Mouse (Mus musculus): ENCODE results near the gene Pxt1. TPM values are rescaled to one million over a fixed set of nuclear protein-coding genes. Genes with fewer than 3 reads are reported as not detected.
"Not testable (repeated sequence)": the region's sequence is repeated elsewhere in the genome, so short reads cannot be mapped to it uniquely, and the experiment has no call there.

Pxt1 gene
- total RNA-seq (2021), result not detected
- long read RNA-seq, experiment 1, result 0 reads
- long read RNA-seq, experiment 2, result 0 reads

DNA sequence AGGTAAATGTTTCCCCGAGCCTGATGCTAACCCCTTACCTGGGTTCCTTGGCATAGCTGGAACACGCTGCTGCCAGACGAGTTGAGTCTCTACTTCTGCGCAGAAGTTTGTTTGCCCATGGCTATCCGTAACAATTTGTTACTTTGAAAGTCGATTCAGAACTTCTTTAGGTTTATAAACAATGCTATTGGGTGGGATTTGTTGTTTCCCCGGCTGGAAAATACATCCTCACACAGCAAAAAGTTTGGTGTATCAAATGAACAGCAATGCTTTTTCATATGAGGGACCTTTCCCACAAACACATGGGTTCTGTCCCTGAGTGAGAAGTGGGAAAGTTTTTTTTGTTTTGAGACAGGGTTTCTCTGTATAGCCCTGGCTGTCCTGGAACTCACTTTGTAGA lies at the start of gene Pxt1:
Gene Pxt1 (minus strand): TSS at position 101 of the 400 bp plus-strand sequence.
- intact Hi-C loops (cut with DNase I), result no loop called here
- DNase-seq (ENCODE audit: low spot score in 2 of 2), result no peak

DNA sequence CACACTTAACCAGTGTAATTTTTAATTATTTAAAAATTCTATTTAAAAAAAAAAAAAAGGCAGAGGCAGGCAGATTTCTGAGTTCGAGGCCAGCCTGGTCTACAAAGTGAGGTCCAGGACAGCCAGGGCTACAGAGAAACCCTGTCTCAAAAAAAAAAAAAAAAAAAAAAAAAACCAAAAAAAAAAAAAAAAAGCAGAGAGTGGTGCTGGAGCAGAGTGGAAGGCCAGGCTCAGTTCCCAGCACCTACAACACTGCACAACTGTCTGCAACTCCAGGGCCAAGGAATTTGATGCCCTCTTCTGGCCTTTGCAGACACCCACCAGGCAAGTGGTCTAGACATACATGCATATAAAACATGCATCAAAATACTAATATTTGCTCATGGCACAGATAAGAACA lies 49.4 kb upstream of the Pxt1 start:
- DNase-seq (ENCODE audit: low spot score in 2 of 2); intact Hi-C loops (cut with DNase I): not testable (repeated sequence)

DNA sequence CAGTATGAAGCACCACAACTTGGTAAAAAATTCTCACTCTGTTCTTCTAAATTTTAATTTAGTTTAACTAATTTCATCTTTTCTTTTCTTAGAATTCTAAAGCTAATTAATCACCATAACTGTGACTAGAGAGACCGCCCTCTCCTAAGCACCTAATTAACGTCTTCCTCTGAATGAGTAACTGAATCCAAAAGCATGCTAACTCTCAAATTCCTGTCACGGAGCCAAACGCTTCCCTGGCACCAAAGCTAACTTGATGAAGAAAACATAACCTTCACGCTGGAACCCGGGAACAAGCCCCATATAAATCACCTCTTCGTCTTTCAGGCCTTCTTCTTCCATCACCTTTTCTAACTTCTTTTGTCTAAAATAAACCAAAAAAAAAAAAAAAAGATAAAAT lies 48.5 kb upstream of the Pxt1 start:
- peak in 1 of 2 experiments; percentile 44 for DNase-seq (ENCODE audit: low spot score in 2 of 2)
- intact Hi-C loops (cut with DNase I), result no loop called here

DNA sequence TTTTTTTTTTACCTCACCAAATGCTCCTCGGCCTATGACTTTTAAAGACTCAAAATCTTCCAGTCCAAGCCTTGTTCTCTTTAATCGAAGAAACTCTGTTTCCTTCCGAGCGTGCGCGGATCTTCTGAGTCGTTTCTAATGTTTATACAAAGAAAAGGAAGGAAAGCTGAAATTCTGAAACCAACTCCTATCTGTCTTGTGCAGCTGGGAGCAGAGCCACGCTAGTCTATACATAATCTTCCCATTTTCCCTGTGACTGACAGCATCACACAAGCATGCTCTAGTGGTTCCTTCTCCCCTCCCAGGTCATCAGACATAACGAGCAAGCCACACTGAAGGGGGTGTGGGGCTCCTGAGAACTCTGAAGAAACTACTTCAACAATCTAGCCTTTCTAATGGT lies 47.6 kb upstream of the Pxt1 start:
- intact Hi-C loops (cut with DNase I), result no loop called here
- DNase-seq (ENCODE audit: low spot score in 2 of 2), result no peak

DNA sequence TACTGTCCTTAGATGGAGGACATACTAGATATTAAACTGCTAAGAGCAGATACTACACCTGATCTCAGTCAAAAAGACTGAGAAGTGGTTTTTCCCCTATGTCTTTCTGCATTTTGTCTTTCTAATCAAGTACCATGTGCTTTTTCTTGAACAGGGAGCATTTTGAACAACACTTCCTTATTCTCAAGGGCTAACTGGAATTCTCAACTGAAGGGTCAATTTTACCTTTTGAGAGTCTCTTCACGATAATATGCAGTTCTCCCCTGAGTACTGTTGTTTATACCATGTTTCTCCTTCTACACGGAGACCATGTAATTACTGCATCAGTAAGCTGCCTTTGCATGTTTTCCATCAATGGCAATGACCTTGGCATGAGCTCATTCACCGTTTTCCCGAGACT lies 46.4 kb upstream of the Pxt1 start:
- intact Hi-C loops (cut with DNase I), result no loop called here
- DNase-seq (ENCODE audit: low spot score in 2 of 2), result no peak

DNA sequence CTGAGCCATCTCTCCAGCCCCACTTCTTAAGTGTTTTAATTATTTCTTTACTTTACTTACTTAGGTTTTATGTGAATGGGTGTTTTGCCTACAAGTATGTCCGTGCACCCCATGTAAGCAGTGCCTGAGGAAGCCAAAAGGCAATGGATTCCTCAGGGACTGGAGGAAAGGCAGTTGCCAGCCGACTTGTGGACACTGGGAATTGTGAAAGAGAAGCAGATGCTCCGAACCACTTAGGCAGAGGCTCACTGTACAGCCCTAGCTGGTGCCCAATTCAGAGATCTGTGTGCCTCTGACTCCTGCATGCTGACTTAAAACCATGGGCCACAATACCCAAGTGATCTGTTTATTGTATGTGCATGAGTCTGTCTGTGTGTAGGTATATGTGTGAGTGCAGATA lies 45.4 kb upstream of the Pxt1 start:
- DNase-seq (ENCODE audit: low spot score in 2 of 2), result no peak
- intact Hi-C loops (cut with DNase I), result loop anchor here (5.0 kb wide), 1 partner anchor 183 kb away; no protein-coding TSS in a partner anchor

DNA sequence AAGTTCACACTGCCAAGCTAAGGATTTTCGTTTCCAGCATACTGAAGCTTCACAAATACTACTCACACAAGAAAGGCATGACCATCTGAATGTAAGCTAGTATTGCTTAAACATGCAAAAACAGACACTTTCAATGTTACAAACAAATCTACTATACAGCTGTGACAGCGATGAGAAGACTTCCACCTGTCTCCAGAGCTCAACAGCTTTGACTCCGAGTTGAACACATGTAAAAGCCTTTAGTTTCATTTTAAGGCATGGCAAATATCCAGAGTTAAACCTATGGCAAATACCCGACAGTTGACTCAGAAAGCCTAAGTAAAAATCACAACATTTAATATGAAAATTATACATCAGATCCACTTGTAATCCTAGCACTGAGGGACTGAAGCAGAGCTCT lies 44.7 kb upstream of the Pxt1 start:
- intact Hi-C loops (cut with DNase I), result loop anchor here (5.0 kb wide), 1 partner anchor 184 kb away; no protein-coding TSS in a partner anchor
- no peak for DNase-seq (ENCODE audit: low spot score in 2 of 2)

DNA sequence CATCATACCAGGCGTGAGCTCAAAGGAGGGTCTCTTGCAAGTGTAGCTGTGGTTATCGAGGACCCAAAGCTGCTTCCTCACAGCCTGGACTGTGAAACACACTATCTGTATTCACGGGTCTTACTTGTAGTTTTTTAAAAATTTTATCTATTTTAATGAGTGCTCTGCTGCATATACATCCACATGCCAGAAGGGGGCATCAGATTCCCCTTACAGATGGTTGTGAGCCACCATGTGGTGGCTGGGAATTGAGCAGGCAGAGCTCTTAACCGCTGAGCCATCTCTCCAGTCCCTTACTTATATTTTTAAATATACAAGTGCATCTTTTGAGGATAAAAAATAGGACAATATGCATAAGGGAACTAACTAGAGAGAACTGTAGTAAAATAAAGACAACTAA lies 44.1 kb upstream of the Pxt1 start:
- intact Hi-C loops (cut with DNase I), result loop anchor here (5.0 kb wide), 1 partner anchor 185 kb away; no protein-coding TSS in a partner anchor
- peak; percentile 41 to 54 for DNase-seq (ENCODE audit: low spot score in 2 of 2)

DNA sequence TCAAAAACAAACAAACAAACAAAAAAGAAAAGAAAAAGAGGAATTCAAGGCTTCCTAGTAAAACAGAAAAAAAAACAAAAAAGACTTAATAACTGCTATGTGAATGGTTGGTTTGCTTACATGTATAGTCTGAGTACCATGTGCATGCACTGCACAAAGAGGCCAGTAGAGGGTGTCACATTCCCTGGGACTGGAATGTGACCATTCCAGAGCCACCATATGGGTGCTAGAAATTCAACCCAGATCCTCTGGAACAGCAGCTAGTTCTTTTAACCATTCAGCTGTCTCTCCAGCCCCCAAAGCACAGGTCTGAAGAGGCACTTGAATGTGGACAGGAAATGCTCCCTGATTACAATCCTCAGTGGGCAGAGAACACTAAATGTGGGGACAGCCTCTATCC lies 43.2 kb upstream of the Pxt1 start:
- no peak for DNase-seq (ENCODE audit: low spot score in 2 of 2)
- intact Hi-C loops (cut with DNase I), result loop anchor here (5.0 kb wide), 1 partner anchor 185 kb away; no protein-coding TSS in a partner anchor

DNA sequence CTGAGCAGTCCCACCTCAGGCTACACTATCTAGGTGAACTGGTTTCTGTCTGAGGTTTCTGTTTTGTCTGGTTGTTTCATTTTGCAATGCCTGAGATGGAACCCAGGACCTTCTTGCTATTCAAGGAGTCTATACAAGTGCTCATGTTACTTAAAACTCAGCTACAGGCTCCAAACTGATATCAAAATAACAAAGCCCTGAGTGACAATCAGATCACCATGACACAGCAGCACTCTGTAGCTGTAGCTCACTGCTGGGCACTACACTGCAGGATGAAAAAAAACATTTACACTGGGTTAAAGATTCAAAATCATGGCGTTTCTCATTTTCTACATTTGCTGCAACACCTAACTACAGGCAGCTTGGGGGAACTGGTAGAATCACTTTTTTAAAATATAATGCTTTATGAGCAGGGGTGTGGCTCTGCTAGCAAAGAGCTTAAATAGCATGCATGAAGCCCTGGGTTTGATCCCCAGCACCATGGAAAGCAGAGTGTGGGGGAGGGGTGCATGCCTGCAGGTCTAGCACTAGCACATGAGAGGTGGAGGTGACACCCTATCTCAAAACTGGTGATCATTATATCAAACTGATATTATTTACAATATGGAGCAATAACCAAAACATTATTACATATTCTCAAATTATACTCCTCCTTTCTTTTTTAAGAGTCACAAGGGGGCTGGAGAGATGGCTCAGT lies 41.2 kb upstream of the Pxt1 start:
- no peak for DNase-seq (ENCODE audit: low spot score in 2 of 2)
- intact Hi-C loops (cut with DNase I), result loop anchor here (5.0 kb wide), 1 partner anchor 187 kb away; no protein-coding TSS in a partner anchor

DNA sequence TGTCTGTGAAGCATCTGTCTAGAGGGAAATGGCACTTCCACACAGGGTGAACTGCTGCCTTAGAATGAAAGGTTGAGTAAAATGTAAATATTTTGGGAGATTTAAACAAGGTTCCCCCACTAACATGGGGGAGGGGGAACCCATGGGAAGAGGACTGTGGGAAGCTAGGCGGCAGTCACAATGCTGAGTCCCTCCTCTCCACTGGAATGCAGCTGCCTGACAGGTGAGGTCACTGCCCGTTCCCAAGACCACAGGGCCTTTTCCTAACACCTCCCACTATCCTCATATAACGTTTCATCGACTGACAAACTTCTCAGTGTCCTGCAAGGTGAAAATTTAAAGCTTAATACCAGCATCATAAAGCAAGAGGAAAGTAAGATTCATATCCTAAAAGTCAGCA lies 39.0 kb upstream of the Pxt1 start:
- no peak for DNase-seq (ENCODE audit: low spot score in 2 of 2)
- intact Hi-C loops (cut with DNase I), result no loop called here

DNA sequence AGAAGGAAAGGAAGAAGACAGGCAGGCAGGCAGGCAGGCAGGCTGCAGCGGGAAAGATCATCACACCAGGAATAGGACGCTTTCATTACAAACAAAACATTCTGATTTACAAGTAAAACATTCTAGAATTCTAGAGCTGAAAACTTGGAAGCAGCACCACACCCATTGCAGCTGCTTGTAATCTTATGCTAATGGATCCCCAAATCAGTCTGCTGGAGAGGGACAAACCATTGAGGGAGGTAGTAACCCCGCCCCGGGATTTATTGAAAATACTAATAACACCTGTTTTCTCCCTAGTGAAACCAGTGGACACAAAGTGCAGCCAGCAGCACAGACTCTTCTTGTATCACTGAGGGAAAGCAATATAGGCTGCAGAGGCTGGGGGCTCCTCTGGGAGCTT lies 37.4 kb upstream of the Pxt1 start:
- DNase-seq (ENCODE audit: low spot score in 2 of 2), result no peak
- intact Hi-C loops (cut with DNase I), result no loop called here

DNA sequence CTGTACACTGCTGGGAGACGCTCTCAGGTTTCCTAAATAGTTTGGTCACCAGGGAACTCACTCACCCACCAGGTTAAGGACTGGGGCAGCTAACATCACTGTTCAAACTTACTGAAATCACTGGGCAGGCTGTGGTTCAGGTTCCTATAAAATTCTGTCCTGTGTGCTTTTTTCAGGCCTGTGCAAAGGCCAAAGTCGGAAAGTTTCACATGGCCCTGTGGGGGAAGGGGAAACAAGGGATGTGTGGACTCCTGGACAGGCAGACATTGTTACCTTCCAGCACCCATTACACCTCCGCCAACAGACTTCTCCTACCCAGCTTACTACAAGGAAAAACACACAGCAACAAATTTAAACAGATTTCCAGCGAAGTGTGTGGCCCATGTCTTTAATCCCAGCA lies 35.5 kb upstream of the Pxt1 start:
- no peak for DNase-seq (ENCODE audit: low spot score in 2 of 2)
- intact Hi-C loops (cut with DNase I), result no loop called here

DNA sequence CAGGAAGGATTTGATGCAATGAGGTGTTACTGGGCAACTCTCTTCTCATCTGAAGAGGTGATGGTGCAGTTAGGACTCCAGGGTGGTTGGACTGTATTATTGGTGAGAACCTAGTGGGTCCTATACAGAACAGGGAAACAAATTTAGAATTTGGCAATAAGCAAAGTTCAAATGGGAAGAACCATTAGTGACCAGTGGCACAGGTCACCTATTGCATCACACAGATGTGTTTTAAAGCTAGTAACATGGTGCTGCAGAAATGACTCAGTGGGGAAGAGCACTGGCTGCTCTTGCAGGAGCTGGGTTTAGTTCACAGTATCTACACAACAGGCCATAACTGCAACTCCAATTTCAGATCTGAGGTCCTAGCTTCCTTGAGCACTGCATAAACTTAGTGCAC lies 26.5 kb upstream of the Pxt1 start:
- intact Hi-C loops (cut with DNase I), result no loop called here
- DNase-seq (ENCODE audit: low spot score in 2 of 2), result no peak

DNA sequence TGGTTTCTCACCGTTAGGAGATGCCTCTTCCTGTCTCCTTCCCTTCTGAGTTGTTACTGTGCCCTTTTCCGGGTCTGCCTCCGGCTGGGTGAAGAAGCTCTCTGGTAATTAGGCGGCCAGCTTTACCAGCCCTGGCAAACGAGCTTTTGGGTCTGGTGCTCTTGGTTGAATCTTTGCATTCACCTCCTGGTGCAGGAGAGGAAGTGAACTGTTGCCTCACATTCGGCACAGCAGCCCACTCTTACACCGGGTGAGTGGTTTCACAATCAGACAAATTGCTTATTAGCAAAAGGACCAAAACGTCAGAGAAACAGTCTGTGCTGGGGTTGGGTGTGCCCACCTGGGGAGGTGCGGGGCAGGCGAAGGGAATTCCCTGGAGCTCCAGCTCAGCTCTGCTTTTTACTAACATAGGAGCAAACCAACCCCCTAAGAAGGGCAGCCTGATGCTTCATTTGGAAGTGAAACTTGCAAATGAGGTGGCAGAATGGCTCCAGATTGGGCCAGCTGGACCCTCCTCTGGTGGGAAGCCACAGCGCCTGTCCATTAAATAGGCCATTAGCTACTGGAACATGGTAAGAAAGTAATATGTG lies 23.5 kb upstream of the Pxt1 start:
- DNase-seq (ENCODE audit: low spot score in 2 of 2), result no peak
- intact Hi-C loops (cut with DNase I), result no loop called here

DNA sequence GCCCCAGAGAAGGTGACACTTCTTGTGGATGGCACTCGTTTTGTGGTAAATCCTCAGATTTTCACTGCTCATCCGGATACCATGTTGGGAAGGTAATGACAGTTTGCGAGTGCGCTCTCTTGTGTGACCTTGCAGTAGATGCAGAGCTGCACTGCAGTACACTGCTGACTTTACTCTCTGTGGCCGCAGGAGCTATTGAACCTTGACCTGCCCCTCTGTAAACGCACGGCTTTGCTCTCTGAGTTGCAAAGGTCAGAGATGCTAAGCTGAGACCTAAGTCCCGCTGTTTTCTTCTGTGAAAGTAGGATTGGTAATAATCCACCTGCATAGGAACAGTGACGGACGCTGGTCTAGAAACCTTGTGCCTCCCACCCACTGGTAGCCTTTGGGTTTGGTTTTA lies 18.0 kb upstream of the Pxt1 start:
- DNase-seq (ENCODE audit: low spot score in 2 of 2), result no peak
- intact Hi-C loops (cut with DNase I), result no loop called here

DNA sequence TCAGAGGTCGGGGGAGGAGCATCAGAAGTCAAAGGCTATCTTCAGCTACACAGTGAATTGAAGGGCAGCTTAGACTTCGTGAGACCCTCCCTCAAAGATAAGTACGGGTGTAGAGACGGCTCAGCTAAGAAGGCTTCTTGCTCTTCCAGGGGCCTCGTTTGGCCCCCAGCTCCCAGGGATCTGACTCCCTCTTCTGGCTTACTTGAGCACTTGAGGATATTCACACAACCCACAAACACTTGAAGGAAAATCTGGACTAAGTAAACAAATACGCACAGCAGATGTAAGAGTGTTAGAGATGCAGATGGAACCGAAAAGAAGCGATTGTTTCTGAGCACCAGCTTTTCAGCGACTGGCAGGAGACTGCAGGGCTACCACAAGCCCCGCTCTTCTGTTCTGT lies 17.0 kb upstream of the Pxt1 start:
- DNase-seq (ENCODE audit: low spot score in 2 of 2), result no peak
- intact Hi-C loops (cut with DNase I), result no loop called here

DNA sequence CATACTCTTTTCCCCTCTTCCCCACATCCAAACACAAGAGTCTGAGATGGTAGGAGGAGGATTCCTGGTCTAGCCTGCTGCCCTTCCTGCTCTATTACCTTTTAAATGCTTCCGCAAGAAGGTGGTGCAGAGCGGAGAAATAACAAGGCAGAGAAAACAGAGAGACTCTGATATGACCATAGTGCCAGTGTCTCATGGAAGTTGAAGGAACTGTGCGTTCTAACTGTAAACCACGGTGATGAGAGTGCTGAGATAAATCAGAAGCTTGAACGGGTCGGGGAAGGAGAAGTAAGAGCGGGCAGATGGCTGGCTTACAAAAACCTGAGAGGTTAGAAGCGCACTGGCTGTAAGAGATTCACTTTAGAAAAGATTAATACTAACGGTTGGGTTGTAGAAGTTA lies 10.8 kb upstream of the Pxt1 start:
- intact Hi-C loops (cut with DNase I), result no loop called here

DNA sequence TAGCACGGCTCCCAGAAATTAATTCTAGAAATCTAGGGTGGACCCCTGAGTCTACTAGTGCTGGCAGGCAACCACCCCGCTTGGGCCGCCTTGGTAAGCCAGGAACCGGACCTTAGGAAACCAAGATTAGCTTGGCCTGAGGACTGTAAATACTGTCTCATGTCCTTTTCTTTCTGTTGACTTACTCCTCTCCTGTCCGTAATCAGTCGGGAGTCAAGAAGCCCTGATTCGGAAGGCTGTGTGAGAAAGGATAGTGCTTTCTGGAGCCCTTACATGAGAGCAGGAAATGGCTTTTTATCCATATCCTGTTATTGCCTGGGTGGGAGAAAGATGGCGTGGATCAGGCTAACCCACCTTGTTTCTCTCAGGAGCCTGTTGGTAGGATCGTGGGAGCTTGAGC lies 9.6 kb upstream of the Pxt1 start:
- no peak for DNase-seq (ENCODE audit: low spot score in 2 of 2)
- intact Hi-C loops (cut with DNase I), result no loop called here

More for the DNA sequence above, 10.8 kb upstream of the Pxt1 start:
- no peak for DNase-seq (ENCODE audit: low spot score in 2 of 2)

DNA sequence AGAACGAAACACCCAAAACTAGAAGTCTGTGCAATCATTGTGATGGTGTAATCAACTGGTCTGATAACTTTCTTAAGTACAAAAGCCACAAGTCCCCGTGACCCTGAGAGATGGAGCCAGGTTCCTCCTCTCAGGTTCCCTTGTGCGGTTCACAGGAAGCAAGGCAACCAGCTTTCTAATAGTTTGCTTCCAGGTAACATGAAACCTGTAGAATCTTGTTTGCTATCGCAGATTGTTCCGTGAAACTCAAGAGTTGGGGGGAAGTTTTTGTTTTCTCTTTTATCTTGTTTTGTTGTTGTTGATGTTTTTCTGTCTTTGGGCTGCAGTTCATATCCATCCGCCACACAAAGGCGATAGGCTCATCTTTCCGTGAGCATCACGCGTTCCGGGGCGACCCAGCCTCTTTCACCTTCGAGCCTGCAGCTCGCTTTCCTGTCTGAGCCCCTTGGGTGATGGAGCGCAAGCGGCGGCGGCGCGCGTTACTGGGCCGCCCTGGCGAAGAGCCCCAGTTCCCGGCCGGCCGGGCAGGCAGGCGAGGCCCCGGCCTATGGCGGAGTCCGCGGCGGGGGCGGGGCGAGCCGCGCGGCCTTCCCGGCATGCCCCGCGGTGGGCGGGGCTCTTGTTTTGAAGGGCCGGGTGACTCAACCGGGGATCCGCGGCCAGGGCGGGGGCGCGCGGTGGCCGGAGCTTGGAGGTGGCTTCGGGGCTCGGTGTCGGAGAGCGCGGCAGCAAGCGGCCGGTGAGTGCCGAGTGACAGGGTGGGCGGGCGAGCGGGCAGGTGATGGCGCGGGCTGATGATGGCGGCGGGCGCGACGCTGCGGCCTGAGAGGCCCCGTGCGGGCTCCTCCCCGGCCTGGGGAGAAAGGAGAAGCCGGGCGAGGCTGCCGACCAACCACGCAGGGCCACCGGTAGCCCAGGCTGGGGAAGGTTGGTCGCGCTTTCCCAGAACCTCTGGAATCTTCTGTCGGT lies 8.5 kb upstream of the Pxt1 start, which contains the start of gene Kctd20:
Gene Kctd20 (plus strand): TSS at position 120 of the 969 bp plus-strand sequence.
- intact Hi-C loops (cut with DNase I), result no loop called here
- peak; percentile 86 to 89 for DNase-seq (ENCODE audit: low spot score in 2 of 2)
